Mouse (Mus musculus): ENCODE results near the gene Gm13124.
"Not testable (repeated sequence)": the region's sequence is repeated elsewhere in the genome, so short reads cannot be mapped to it uniquely, and the experiment has no call there.

Gm13124 gene

DNA sequence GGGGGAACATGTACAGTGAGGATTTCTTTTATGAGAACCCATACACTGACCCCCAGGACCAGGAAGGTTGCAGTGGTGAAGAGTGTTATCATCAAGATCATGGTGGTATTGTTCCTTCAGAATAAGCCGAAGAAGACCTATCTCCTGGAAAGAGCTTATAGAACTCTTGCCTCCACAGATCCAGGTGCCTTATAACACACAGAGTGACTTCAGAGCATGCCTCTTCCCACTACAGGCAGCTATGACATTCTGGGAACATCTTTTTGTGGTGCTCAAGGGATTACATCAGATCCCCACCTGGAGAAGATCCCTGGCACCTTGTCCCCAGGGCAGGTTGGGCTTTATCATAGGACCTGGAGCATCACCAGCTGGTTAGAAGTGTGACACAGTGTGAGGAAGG, at the start of gene Gm13124:
Gm13124 (minus strand) TSS at position 101 of the 400 bp plus-strand sequence.
- no peak for DNase-seq (ENCODE audit: low spot score)

DNA sequence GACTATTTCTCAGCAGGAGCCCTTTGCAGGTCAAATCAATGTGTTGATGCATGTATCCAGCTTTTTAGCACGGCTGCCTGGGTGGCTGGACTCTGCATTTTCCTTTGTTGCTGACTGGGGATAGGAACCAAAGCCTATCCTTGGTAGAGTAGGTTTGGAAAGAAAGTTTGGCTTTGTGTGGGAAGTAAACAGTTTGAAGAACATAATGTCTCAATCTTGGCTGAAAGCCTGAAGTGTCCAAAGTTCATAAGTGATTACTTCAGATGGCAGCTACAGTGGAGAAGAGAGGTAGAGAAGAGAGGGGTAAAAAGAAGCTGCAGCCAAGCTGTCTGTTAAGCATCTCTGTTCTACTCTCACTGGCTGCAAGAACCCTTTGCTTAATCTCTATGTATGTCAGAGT, 49.7 kb upstream of the Gm13124 start:
- DNase-seq (ENCODE audit: low spot score): no peak

DNA sequence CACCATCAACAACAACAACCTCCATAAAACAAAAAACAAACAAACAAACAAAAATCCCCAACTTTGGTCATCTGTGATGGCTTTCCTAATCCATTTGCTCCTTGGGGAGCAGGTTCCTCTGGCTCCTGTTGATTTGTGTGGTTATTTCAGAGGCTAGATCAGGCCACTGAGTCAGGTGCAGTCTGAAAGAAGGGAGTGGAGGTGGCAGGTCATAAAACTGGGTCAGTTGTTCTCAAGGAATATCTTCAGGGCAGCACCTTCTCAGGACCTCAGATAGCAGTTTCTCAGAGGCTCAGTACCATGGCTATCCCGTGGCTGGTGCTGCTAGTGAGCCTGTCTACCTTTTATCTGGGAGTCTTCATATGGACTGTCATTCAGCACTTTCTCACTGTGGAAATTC, 48.5 kb upstream of the Gm13124 start, which contains the start of gene Aadacl4:
Aadacl4 (plus strand) TSS at position 301 of the 400 bp plus-strand sequence.
- DNase-seq (ENCODE audit: low spot score): no peak

DNA sequence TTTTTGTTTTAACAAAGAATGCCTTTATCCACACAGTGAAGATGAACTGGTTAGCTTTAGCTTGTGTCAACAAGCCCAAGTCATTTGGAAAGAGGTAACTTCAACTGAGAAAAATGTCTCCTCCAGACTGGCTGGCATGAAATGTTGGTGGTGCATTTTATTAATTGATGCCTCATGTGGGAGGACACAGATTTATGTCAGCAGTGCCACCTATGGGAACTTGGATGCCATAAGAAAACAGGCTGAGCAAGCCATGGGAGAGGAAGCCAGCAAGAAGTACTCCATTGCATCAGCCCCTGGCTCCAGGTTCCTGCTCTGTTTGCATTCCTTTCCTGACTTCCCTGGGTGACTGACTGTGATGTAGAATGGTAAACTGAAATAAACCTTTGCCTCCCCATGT, 27.9 kb upstream of the Gm13124 start:
- DNase-seq (ENCODE audit: low spot score): no peak

DNA sequence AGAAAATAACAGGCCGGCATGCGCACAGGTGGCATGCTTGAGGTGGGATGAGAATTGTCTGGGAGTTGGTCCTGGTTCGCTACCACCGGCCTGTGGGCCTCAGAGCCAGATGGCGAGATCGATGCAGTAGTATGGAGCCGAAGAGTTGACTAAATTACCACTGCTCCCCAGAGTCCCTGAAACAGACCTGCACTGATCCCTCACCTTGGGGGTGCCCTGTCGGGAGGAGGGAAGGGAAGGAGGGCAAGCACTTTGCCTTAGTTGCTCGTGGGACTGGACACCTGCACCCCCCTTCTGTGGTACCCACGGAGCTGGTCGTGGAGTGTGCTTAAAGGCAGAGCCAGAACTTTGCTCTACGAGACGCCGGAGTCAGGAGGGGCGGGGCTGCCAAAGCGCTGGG, 21.3 kb upstream of the Gm13124 start:
- not testable (repeated sequence) for DNase-seq (ENCODE audit: low spot score)

DNA sequence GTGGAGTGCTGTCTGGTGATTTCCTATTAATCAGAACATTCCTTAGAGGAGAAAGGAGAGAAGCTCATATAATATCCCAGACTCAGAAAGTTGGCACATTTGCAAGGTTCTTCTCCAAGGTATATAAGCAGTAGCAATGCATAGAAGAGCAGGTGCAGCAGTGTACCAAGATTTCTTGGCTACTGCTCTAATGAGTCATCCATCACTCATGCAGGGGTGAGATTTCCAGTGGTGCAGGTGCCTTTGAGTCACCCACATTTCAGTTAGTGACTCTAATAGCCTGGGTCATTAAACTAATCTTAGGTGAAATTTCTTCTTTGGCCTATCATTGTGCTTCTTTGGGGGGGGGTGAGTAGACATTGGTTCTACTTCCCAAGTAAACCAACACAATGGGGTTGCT, 2.8 kb upstream of the Gm13124 start:
- DNase-seq (ENCODE audit: low spot score): no peak

DNA sequence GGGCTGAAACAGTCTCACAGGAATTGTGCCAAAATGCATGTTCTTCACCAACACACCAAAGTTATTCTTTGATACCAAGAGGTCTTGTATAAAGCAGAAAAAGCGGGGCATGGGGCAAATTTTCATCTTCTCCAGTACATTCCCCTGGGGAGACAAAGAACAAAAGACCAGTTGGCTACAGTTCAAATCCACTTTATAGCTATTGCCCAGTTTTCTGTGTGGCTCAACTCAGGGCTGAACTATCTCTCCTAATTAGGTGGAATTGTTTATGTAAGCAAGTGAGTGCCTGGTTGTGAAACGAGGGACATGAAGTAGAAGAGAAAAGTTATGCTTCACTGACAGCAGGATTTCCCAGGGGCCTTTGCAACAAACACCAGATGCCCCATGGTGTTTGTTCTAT, 3.7 kb downstream of the Gm13124 start:
- DNase-seq (ENCODE audit: low spot score): no peak

DNA sequence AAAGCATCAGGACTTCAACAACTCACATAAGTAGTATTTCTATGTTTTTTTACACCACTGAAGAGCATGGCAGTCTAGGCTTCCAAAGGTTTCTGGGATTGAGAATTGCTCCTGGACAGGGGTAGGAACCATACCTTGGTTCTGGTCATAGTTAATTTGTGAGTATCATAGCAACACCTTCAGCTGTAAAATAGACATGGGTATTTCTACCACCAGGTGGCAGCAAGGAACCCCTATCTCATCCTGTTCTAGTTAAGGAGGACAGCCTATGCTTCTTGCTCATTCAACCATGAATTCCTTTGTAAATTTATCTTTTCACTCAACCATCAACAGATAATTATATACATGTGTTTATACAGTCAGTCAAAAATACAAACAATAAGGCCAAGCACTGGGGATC, 5.1 kb downstream of the Gm13124 start:
- DNase-seq (ENCODE audit: low spot score): peak; percentile 38

DNA sequence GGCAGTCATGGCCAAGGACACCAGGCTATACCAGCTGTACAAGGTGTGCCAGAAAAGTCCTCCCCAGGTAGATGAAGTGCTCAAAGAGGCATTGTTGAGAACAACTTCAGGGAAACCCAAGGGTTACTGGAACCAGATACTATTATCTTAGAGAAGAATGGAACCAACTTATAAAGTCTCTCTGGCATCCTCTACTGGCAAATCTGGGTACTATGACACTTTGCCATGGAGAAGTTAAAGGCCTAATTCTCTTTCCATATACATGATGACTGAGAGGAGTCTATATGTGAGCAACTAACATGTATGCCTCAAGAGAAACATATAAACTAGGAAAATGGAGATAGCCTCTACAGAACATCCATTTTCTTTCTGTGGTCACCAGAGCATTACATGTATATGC, 13.8 kb downstream of the Gm13124 start:
- DNase-seq (ENCODE audit: low spot score): no peak

DNA sequence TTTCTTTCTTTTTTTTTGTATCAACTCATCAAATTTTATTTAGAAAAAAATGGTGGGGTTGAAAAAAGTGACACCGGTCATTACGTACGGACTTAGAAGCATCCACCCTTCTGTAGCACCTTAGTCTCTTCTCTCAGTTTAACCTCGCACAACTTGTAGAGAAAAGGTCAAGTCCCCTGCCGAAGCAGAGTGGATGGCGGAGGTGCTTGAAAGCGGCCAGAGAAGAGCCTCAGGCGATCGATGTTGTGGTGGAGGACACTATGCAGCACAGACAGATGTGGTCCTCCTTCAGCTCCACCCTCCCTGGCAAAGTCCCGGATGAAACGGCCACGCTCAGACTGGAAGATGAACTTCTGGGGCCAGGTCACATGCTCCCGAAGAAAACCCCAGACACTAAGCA, 19.6 kb downstream of the Gm13124 start:
- not testable (repeated sequence) for DNase-seq (ENCODE audit: low spot score)

DNA sequence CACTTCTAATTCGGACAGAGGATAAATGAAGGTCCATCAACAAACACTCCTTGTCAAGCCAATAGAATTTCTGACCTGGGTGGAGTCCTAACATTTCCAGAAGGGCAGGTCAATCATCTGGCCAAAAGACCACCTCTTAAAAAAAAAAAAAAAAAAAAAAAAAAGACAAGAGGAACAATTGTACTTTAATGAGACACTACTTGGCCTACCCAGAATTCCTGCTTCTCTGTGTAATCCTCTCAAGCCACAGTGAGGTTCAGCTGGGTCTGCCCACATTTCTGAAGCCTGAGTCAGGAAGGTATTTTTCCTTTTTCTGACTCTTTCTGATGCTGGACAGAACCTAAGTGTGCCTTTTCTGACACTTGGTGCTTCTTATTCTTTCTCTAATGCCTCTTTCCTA, 20.2 kb downstream of the Gm13124 start:
- no peak for DNase-seq (ENCODE audit: low spot score)

DNA sequence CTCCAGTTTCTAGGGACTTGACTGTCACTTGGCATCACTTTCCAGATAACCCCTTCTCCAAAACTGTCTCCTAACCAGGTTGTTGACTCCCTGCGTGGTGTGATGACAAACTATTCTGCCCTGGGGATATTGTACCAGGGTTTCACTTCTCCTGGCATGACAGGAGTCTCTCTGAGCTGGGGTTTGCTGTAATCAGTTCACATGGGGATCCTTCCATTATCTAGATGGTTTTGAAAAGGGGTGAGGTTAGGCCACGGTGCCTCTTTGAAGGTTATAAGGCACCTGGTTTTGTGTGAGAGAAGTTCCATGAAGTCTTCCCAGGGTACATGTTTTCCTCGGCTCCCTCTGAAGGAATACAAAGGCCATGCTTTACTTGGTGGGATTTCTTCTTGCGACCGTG, 45.4 kb downstream of the Gm13124 start, which contains the start of gene 9430007A20Rik:
9430007A20Rik (plus strand) TSS at position 301 of the 400 bp plus-strand sequence.
- no peak for DNase-seq (ENCODE audit: low spot score)

DNA sequence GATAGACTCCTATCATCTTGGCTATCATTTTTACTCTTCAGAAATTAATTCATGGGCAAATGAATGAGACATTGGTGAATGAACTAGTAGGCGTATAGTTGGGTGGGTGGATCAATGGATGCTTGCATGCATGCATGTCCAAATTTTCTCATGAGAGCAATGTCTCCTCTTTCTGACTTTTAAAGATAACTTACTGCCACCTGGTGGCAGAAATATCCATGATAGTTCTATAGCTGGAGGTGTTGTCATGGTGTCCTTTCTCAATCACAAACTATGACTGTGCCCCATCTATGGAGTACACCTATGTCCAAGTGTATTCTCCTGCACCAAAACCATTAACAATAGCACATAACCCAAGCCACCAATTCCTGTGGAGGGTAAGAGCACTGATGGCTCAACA, 58.4 kb downstream of the Gm13124 start:
- DNase-seq (ENCODE audit: low spot score): peak; percentile 5

Measured in urinary bladder, postnatal 14 days (tissue).